Mouse (Mus musculus) liver, adult 2 months (tissue): ENCODE measurements around the gene Lpcat3.

Experiments used
- CTCF ChIP-seq: fragments of 200-500 bp; IDR thresholded peaks from 2 replicates; pipeline ENCODE4 v1.5.1; 2011; ENCODE audit warnings: low read depth, low read length, control low read depth
- POLR2A ChIP-seq: fragments of 200-500 bp; IDR thresholded peaks from 2 replicates; pipeline ENCODE4 v1.6.1; 2011; ENCODE audit warnings: low read length, control low read depth; ENCODE audit not compliant: insufficient read depth; ENCODE audit errors: extremely low read depth

DNA sequence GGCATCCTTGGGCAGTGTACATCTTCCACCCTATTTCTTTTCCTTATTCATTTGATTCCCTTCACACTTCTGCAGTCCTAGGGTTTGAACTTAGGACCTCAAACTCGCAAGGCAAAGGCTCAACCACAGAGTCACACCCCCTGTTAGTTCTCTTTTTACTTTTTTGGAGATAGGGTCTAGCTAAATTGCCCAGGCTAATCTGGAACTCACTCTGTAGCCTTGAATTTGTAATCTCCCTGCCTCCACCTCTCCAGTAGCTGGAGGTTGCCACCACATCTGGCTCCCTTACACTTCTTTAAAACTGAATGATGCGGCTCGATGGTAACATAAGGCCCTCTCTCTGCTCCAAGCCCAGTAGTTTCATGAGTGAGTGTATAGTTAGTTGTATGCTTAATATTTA, 71.6 kb downstream of the Lpcat3 start:
- no peak for TF ChIP-seq POLR2A
- no peak for TF ChIP-seq CTCF
